Mouse (Mus musculus) forebrain, embryonic 16.5 days (tissue): ENCODE results near the gene Fam3b. TPM values are rescaled to one million over a fixed set of nuclear protein-coding genes. Genes with fewer than 3 reads are reported as not detected.

Source experiments
- polyA plus RNA-seq: library from polyadenylated mRNA; unstranded; fragments of >200 nt; fragmentation: Nextera tagmentation; extraction: Ambion mirVana; gene quantifications from 2 replicates; pipeline ENCODE4 v1.2.1, GENCODE M21; 2015

The Fam3b gene
- polyA plus RNA-seq, 1 experiment from 2014 or later: not detected

Other genes starting within 250 kb of the Fam3b start
- gene Bace2, start 158.1 kb downstream of the Fam3b start, polyA plus RNA-seq: 1.8 and 1.9 TPM in 2 replicates
- gene Mx1, start 51.9 kb downstream of the Fam3b start, polyA plus RNA-seq: 0.45 TPM in 1 of 2 replicates, not detected in the other
- 0.22 and 0.63 TPM in 2 replicates for gene Tmprss2, start 96.4 kb upstream of the Fam3b start, polyA plus RNA-seq
- gene Ripk4, start 249.0 kb upstream of the Fam3b start, polyA plus RNA-seq: 1.1 and 1.5 TPM in 2 replicates